In the genomic region with DNA sequence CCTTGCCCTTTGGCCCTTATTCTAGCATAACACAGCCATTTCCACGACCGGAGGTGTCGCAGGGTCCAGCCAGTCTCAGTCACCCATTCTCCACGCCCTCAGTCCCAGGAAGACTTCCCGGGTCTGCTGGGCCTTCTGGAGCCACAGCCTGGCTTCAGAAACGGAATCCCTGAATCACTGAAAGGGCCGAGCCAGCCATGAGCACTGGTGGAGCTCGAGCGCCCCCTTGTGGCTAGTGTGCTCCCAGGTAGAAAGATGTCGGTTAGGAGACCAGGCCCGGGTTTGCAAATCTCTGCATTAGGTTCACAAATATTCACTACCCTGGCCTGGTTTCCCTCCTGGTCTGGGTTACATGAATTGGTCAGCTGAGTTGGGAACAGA, we compare ENCODE assay signal across 8 mouse cellular contexts. TPM values are rescaled to one million over a fixed set of nuclear protein-coding genes. Genes with fewer than 3 reads are reported as not detected.
DNase-seq lines count a peak whose midpoint lies in the region; ATAC-seq and TF ChIP-seq lines count a peak whose summit lies in the region.

No protein-coding gene starts in this region.

- ATAC-seq in embryonic facial prominence, embryonic 14.5 days (ENCODE audit: low read depth), result peak; percentile 81; the same call in 1 of the 2 replicates
- peak; percentile 53; the same call in 1 of the 2 replicates for ATAC-seq in limb, embryonic 12.5 days (ENCODE audit: insufficient number of reproducible peaks, insufficient read depth, low FRiP score, low TSS enrichment, low read depth)
- peak; percentile 74 for ATAC-seq in midbrain, postnatal 0 days (ENCODE audit: low FRiP score)

- no peaks in the 10 kb centered on the region for H3K9me3 ChIP-seq in embryonic facial prominence, embryonic 14.5 days (ENCODE audit: control insufficient read depth, low read length)
- no peaks in the 10 kb centered on the region for H3K9me3 ChIP-seq in limb, embryonic 12.5 days
- no peaks in the 10 kb centered on the region for H3K9me3 ChIP-seq in midbrain, postnatal 0 days (ENCODE audit: low read length)

- no peak overlapping the region for H3K27ac ChIP-seq in embryonic facial prominence, embryonic 14.5 days (replicated peaks; ENCODE audit: low read depth, low read length)
- H3K27ac ChIP-seq in limb, embryonic 12.5 days, result no peak overlapping the region
- H3K27ac ChIP-seq in midbrain, postnatal 0 days (ENCODE audit: low read depth, low read length), result no peak overlapping the region

- DNase-seq in 3134 (ENCODE audit: extremely low read depth, insufficient read length, low spot score), result peak; percentile 68
- peak; percentile 91 to 94 for DNase-seq in adrenal gland, postnatal 36 days
- peak; percentile 88 for DNase-seq in embryonic facial prominence, embryonic 14.5 days (ENCODE audit: low spot score)
- DNase-seq in heart, adult 9 months (ENCODE audit: low spot score in 2 of 2), result peak; percentile 61 to 80
- DNase-seq in kidney, adult 9 months, result peak; percentile 90
- DNase-seq in midbrain, postnatal 0 days (ENCODE audit: low spot score), result peak; percentile 95
- DNase-seq in spleen, postnatal 10 days (ENCODE audit: low spot score in 2 of 2), result peak; percentile 69 to 87

- no peak overlapping the region for H3K4me3 ChIP-seq in embryonic facial prominence, embryonic 14.5 days (ENCODE audit: low read depth, low read length)
- no peak overlapping the region for H3K4me3 ChIP-seq in limb, embryonic 12.5 days (replicated peaks)
- no peak overlapping the region for H3K4me3 ChIP-seq in midbrain, postnatal 0 days (ENCODE audit: low read depth, low read length)

- H3K36me3 ChIP-seq in embryonic facial prominence, embryonic 14.5 days (ENCODE audit: control insufficient read depth, insufficient read depth, low read length), result no peaks in the 10 kb centered on the region
- no peaks in the 10 kb centered on the region for H3K36me3 ChIP-seq in limb, embryonic 12.5 days
- no peaks in the 10 kb centered on the region for H3K36me3 ChIP-seq in midbrain, postnatal 0 days (ENCODE audit: insufficient read depth, low read length)

- H3K4me2 ChIP-seq in embryonic facial prominence, embryonic 14.5 days (ENCODE audit: low read depth, low read length), result no peak overlapping the region
- no peak overlapping the region for H3K4me2 ChIP-seq in limb, embryonic 12.5 days
- H3K4me2 ChIP-seq in midbrain, postnatal 0 days (ENCODE audit: low read depth, low read length, poor library complexity, severe bottlenecking), result no peak overlapping the region

- TF ChIP-seq CTCF in midbrain, postnatal 0 days (IDR thresholded peaks at IDR 0.05), result peak; percentile 99

- peak overlapping the region; percentile 16; the same call in 1 of the 2 replicates for H3K9ac ChIP-seq in embryonic facial prominence, embryonic 14.5 days (ENCODE audit: low read depth, low read length)
- no peak overlapping the region for H3K9ac ChIP-seq in limb, embryonic 12.5 days (replicated peaks)
- H3K9ac ChIP-seq in midbrain, postnatal 0 days (replicated peaks; ENCODE audit: low read length, poor library complexity, severe bottlenecking), result no peak overlapping the region

- H3K4me1 ChIP-seq in embryonic facial prominence, embryonic 14.5 days (ENCODE audit: control insufficient read depth, insufficient read depth, low read length), result no peaks in the 10 kb centered on the region
- peaks cover 30% of the 10 kb centered on the region for H3K4me1 ChIP-seq in limb, embryonic 12.5 days (replicated peaks)
- peaks cover 10% of the 10 kb centered on the region; the same call in 1 of the 2 replicates for H3K4me1 ChIP-seq in midbrain, postnatal 0 days (ENCODE audit: insufficient read depth, low read length)

- H3K27me3 ChIP-seq in embryonic facial prominence, embryonic 14.5 days (replicated peaks; ENCODE audit: control insufficient read depth, insufficient read depth, low read length), result no peaks in the 10 kb centered on the region; the same call in 1 of the 2 replicates
- H3K27me3 ChIP-seq in limb, embryonic 12.5 days, result peaks cover 19% of the 10 kb centered on the region
- H3K27me3 ChIP-seq in midbrain, postnatal 0 days (ENCODE audit: insufficient read depth, low read length), result peaks cover 3% of the 10 kb centered on the region; the same call in 1 of the 2 replicates

- WGBS in embryonic facial prominence, embryonic 14.5 days, result 4% methylated on average over 11 of the region's 11 CpGs
- 5% methylated on average over 11 of the region's 11 CpGs for WGBS in limb, embryonic 12.5 days
- 4% methylated on average over 11 of the region's 11 CpGs for WGBS in midbrain, postnatal 0 days

RNA-seq across cellular contexts. Expression of gene Tmem179, which starts 26.4 kb away (rescaled TPM):
- total RNA-seq in adrenal gland, postnatal 36 days (2021), result 1 to 10 TPM; 4.3 to 5.6 TPM
- 2.4 and 2.9 TPM in 2 replicates for polyA plus RNA-seq in embryonic facial prominence, embryonic 14.5 days (2014; fragmentation: Nextera tagmentation; extraction: Ambion mirVana)
- 0.19 and 0.23 TPM in 2 replicates for polyA plus RNA-seq in limb, embryonic 12.5 days (2016; fragmentation: Nextera tagmentation; extraction: Ambion mirVana)
- total RNA-seq in midbrain, postnatal 0 days (2014; rRNA removed), result 118 and 132 TPM in 2 replicates
- polyA plus RNA-seq in midbrain, postnatal 0 days (2015; fragmentation: Nextera tagmentation; extraction: Ambion mirVana), result 124 and 126 TPM in 2 replicates

RNA-seq across cellular contexts. Expression of gene Inf2, which starts 45.7 kb away (rescaled TPM):
- total RNA-seq in adrenal gland, postnatal 36 days (2021), result 10 to 100 TPM; 23.3 to 27.7 TPM
- 6.4 and 8.1 TPM in 2 replicates for polyA plus RNA-seq in embryonic facial prominence, embryonic 14.5 days (2014; fragmentation: Nextera tagmentation; extraction: Ambion mirVana)
- polyA plus RNA-seq in limb, embryonic 12.5 days (2016; fragmentation: Nextera tagmentation; extraction: Ambion mirVana), result 2.0 and 2.2 TPM in 2 replicates
- 3.6 and 3.7 TPM in 2 replicates for total RNA-seq in midbrain, postnatal 0 days (2014; rRNA removed)
- polyA plus RNA-seq in midbrain, postnatal 0 days (2015; fragmentation: Nextera tagmentation; extraction: Ambion mirVana), result 1.3 TPM in 2 replicates

RNA-seq across cellular contexts. Expression of gene A530016L24Rik, which starts 53.7 kb away (rescaled TPM):
- 10 to 100 TPM; 21.7 to 41.5 TPM for total RNA-seq in adrenal gland, postnatal 36 days (2021)
- polyA plus RNA-seq in embryonic facial prominence, embryonic 14.5 days (2014; fragmentation: Nextera tagmentation; extraction: Ambion mirVana), result 0.69 and 1.2 TPM in 2 replicates
- 0.23 TPM in 1 of 2 replicates, not detected in the other for polyA plus RNA-seq in limb, embryonic 12.5 days (2016; fragmentation: Nextera tagmentation; extraction: Ambion mirVana)
- 0.05 TPM in 1 of 2 replicates, not detected in the other for total RNA-seq in midbrain, postnatal 0 days (2014; rRNA removed)
- 0.05 TPM in 1 of 2 replicates, not detected in the other for polyA plus RNA-seq in midbrain, postnatal 0 days (2015; fragmentation: Nextera tagmentation; extraction: Ambion mirVana)

Comparison
In these comparisons a context has a peak if more than half of its experiments do, and no peak if none do; other contexts are left out.
1. RNA of gene Tmem179, which starts 26.4 kb away (polyA plus RNA-seq): 124 to 126 TPM in midbrain, postnatal 0 days; 2.4 to 2.9 TPM in embryonic facial prominence, embryonic 14.5 days and 0.19 to 0.23 TPM in limb, embryonic 12.5 days; every median in the first group is over 10 times any median in the second.
2. Peak in every context shown above with its lines, with median percentiles within 50 percentile points of each other: DNase-seq and ATAC-seq.